Mouse (Mus musculus): ENCODE data around the gene Recql5. TPM values are rescaled to one million over a fixed set of nuclear protein-coding genes. Genes with fewer than 3 reads are reported as not detected.
"Not testable (repeated sequence)": the region's sequence is repeated elsewhere in the genome, so short reads cannot be mapped to it uniquely, and the experiment has no call there.

Gene Recql5
- total RNA-seq, 2 experiments from 2014 or later, result 20.4 to 22.1 TPM

DNA sequence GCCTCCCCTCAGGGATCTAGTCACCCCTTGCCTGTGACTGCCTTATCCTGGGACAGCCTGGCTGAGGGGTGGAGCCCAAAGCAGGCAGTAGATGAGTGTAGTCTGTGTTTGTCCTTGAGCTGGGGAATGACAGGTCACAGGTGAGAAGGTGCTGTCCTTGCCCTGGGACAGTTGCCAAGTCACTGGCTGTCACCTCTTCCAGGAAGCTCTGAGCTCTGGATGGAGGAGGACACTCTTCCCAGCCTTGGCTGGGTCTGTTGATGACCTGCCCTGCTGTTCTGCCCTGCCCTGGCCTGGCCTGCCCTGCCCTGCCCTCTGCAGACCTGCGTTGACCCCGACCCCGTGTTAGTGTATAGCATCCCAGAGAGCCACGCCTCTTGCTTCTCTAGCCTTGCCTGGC, 60.8 kb downstream of the Recql5 start:
- intact Hi-C loops (cut with DNase I), result no loop called here
- DNase-seq, result no peak

GRCm38 (mm10) chr11:115869393-115869792, 63.9 kb downstream of the Recql5 start:
- no peak for DNase-seq
- intact Hi-C loops (cut with DNase I), result no loop called here

- intact Hi-C loops (cut with DNase I), result no loop called here
These were observed 69.4 kb downstream of the Recql5 start for GRCm38 (mm10) chr11:115863895-115864294.

DNA sequence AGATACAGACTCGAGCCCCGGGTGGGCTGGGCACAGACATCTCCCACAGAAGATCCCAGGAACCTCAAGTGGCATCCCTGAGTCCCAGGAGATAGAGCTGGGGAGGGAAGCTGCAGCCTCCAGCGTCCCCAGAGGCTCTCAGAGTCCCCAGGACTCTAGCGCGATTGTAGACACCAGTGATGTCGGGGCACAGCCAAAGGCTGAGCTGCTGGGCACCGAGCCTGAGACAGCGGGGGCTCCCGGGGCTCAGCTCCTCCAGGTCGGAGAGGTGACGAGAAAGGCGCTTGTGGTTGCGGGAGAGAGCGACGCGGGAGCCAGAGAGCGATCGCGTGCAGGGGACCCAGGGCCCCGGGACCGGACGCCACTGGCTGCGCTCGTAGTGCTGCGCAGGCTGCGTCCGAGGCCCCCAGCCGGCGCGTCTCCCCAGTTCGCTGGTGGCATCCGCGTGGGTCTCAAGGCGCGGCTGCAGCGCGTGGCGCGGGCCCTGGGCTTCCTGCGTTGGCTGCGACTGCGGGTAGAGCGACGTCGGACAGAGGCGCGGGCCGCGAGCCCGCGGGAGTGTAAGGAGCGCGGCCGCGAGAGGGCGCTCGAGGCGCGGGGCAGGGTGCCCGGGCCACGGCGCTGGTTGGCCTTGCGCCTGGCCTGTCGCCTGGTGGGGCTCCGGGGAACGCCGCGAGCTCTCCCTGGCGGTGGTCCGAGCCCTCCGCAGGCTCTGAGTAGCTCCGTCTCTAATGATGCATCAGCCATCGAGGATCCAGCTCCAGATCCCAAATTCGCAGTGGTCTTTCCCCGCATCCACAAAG, 73.9 kb downstream of the Recql5 start:
- peak; percentile 87 for DNase-seq
- intact Hi-C loops (cut with DNase I), result no loop called here

More at GRCm38 (mm10) chr11:115863895-115864294, 69.4 kb downstream of the Recql5 start:
- DNase-seq, result no peak

DNA sequence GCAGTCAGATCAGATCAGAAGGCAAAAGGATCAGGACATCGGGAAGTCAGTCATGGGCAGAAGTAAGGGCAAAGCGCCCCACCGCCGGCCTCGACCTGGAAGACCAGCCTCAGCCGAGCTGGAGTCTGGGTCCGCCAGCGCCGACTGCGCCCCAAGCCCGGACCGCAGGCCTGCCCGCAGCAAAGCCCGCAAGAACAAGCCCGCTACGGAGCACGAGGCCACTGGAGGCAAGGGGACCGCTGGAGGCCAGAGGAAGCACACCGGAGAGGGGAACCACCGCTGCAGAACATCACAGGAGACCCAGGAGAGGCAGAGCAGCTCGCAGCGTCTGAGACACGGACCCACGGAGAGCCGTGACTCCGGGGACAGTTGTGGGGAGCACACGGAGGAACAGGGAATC, 74.9 kb downstream of the Recql5 start, which contains the start of gene Myo15b:
Gene Myo15b, plus strand, starts transcription at position 53 of the 400 bp plus-strand sequence.
- DNase-seq, result no peak
- intact Hi-C loops (cut with DNase I), result no loop called here

DNA sequence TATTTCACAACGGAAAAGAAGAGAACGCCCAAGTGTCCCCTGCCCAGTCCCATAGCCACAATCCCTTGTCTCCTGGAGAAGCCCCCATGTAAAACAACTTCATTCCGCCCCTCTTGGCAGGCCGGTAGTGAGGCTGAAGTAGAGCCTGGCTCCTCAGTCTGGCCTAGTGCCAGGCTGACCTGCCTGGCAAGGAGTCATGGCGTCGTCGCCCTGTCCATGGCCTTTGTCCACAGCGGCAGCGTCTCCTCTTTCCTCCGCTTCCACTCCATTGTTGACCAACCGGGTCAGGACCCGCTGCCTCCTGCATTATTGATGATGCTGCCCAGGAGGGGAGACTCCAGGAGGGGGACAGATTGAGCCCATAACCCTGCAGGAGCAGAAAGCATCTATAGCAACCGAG, 75.3 kb downstream of the Recql5 start:
- DNase-seq, result peak; percentile 27
- intact Hi-C loops (cut with DNase I), result no loop called here

- intact Hi-C loops (cut with DNase I); DNase-seq: not testable (repeated sequence)
These were observed 76.1 kb downstream of the Recql5 start for GRCm38 (mm10) chr11:115857146-115857545.

GRCm38 (mm10) chr11:115854674-115855073, 78.6 kb downstream of the Recql5 start:
- intact Hi-C loops (cut with DNase I), result no loop called here
- no peak for DNase-seq

- intact Hi-C loops (cut with DNase I), result no loop called here
- DNase-seq, result no peak
These were observed 87.5 kb downstream of the Recql5 start for GRCm38 (mm10) chr11:115845819-115846218.

DNA sequence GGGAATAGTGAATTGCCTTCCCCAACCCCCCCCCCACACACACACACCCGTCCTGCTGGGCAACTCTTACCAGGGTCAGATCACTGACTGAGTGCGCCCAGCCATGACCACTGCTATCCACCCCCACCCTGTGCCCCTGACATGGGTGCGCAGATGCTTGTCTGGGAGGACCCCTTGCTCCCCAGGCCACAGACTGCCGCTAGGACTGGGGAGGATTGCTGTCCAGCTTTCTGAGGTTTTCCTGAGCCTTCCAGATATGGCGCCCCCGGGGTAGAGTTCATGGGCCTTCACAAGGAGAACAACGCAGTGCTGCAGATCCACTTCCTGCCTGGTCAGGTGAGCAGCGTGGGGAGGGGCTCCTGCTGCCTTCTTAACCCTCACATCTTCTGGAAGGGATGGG, 89.0 kb downstream of the Recql5 start:
- DNase-seq, result no peak
- intact Hi-C loops (cut with DNase I), result no loop called here

- intact Hi-C loops (cut with DNase I), result no loop called here
- DNase-seq, result no peak
These were observed 89.4 kb downstream of the Recql5 start for GRCm38 (mm10) chr11:115843891-115844239.

DNA sequence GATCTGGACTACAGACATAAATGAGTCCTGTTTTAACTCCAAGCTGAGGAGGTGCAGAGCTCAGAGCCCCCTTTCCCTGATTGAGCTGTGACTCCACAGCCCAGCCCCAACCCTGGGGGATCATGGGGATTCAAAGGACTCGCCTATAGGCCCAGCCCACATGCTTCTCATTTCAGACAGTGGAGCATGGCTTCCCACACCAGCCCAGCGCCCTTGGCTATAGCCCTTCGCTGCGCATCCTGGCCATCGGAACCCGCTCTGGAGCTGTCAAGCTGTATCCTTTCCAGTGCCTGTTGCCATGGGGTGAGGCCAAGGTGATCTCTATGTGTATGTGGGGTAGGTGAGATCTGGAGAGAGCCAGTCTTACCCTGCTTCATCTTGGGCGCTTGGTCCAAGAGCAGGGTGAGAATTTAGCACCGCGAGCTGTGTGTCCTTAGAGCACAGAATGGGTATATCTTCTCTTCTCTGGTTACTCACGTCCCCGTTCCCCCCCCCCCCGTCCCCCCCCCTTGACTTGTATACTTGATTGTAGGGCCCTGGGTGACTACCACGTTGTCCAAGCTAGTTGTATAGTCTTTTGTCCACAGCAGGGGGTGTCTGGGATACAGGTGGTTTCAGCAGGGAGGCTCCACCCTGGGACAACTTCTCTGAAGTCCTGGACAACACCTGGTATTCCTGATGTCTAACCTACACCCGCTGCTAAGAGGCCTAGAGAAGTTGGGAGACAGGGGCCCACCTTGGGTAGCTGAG, 90.0 kb downstream of the Recql5 start:
- no peak for DNase-seq
- intact Hi-C loops (cut with DNase I), result no loop called here

Other genes starting within 250 kb of the Recql5 start
- 100 to 1,000 TPM; 218 to 220 TPM for gene Grb2, start 224.9 kb downstream of the Recql5 start, total RNA-seq (2021)
- gene Tmem94, start 168.0 kb downstream of the Recql5 start, total RNA-seq (2021), result 10 to 100 TPM; 37.3 to 44.1 TPM
- 10 to 100 TPM; 13.4 to 14.5 TPM for gene Caskin2, start 119.8 kb downstream of the Recql5 start, total RNA-seq (2021)
- 10 to 100 TPM; 15.1 to 19.1 TPM for gene Tsen54, start 118.8 kb downstream of the Recql5 start, total RNA-seq (2021)
- gene Llgl2, start 109.4 kb downstream of the Recql5 start, total RNA-seq (2021), result 1 to 10 TPM; 1.1 to 2.4 TPM
- gene Myo15b, start 75.1 kb downstream of the Recql5 start, total RNA-seq (2021), result under 1 TPM in 1 of 2 experiments, not detected in 1; 0.28 TPM
- gene Smim5, start 33.5 kb downstream of the Recql5 start, total RNA-seq (2021), result not detected
- gene Smim6, start 21.5 kb downstream of the Recql5 start, total RNA-seq (2021), result not detected
- 10 to 100 TPM; 51.3 to 67.4 TPM for gene Sap30bp, start 195 bp downstream of the Recql5 start, total RNA-seq (2021)
- 1 to 10 TPM; 3.7 to 4.4 TPM for gene Itgb4, start 41.2 kb upstream of the Recql5 start, total RNA-seq (2021)
- 10 to 100 TPM; 36.2 to 37.9 TPM for gene Galk1, start 79.2 kb upstream of the Recql5 start, total RNA-seq (2021)
- 100 to 1,000 TPM; 510 to 587 TPM for gene H3f3b, start 94.5 kb upstream of the Recql5 start, total RNA-seq (2021)
- 10 to 100 TPM; 38.8 to 42.9 TPM for gene Unk, start 96.8 kb upstream of the Recql5 start, total RNA-seq (2021)
- 1 to 10 TPM in 1 of 2 experiments, under 1 TPM in 1; 0.56 to 1.2 TPM for gene Unc13d, start 144.5 kb upstream of the Recql5 start, total RNA-seq (2021)
- 100 to 1,000 TPM; 171 to 176 TPM for gene Wbp2, start 153.5 kb upstream of the Recql5 start, total RNA-seq (2021)
- 1 to 10 TPM; 9.2 to 9.3 TPM for gene Trim47, start 193.7 kb upstream of the Recql5 start, total RNA-seq (2021)
- 1 to 10 TPM; 4.9 to 5.2 TPM for gene Trim65, start 197.7 kb upstream of the Recql5 start, total RNA-seq (2021)
- 10 to 100 TPM; 52.2 to 54.0 TPM for gene Mrpl38, start 205.4 kb upstream of the Recql5 start, total RNA-seq (2021)
- 100 to 1,000 TPM; 126 to 130 TPM for gene Fbf1, start 234.7 kb upstream of the Recql5 start, total RNA-seq (2021)